Mouse (Mus musculus) monocyte, adult 2 months (primary cell): ENCODE results near the gene Map2k6.

Experiments
- DNase-seq, 2 experiments: peaks; one replicate each; pipeline ENCODE4 v3.0.0; 2022; ENCODE audit warnings: low spot score in 2 of 2, low read depth in 1 of 2

Map2k6 gene

DNA sequence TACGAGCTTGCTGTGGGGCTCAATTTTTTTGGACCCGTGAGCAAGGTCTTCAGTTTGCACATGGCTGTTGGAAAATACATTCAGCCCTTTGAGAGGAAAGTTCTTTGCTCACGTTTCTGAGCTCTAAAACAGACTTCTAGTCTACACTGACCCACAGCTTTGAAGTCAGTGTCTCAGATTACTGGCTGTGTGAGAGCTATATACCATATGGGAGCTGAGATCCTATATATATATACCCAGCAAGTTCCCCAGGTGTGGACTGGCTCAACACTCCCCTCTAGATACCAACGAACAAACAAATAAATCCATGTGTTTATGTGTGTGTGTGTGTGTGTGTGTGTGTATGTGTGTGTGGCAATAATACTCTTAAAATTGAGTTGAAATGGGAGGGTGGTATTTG is 83.7 kb downstream of the Map2k6 start:
- DNase-seq: no peak

DNA sequence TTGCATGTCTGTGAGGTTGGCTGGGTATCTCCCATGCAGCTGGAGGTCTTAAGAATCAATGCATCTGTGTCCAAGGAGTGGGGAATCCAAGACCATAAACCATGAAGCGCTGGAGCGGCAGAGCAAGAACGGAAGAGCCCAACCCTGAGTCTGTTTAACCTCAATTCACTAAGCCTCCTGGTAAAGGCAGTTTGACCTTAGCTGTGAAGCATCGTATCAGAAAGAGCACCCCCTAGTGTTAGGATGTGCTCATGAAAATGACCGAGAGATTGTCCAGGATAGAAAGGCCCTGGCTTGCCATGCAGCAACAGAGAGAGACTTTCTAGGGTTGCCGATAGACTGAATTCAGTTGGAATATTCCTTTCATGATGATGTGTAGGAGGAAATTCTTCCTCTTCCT is 84.2 kb downstream of the Map2k6 start:
- DNase-seq: no peak

DNA sequence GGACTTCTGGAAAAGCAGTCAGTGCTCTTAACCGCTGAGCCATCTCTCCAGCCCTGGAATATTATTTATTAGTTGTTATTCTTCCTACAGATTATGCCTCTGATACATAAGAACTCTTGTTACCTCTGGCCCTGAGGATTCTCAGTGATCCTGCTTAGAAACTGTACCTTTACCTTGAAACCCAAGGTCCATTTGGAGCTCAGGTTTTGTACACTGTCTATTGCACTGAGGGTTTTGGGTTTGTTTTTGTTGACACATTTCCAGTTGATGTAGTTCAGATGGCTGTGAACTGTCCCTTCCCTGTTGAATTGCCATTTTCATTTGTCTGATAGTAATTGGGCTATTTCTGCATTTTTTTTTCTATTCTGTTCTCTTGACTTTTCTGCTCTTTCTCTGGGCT is 85.5 kb downstream of the Map2k6 start:
- no peak for DNase-seq

DNA sequence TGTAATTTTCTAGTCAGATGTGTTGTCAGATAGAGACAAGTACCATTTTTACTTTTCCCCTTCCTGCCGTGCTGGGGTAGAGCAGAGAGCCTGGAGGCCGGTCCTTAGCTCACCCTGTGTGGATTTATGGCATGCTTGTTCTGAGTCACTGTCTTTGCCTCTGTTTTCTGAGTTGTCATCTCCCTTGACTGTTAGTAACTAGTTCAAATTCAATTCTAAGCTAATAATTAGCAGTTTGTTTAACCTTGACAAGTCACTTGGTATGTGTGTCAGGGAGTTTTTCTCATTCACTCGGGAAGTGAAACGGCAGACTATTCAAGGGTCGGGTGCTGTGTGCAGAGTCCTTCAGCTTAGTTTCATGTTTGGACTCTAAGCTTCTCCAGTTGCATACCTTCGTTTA is 86.2 kb downstream of the Map2k6 start:
- no peak for DNase-seq

DNA sequence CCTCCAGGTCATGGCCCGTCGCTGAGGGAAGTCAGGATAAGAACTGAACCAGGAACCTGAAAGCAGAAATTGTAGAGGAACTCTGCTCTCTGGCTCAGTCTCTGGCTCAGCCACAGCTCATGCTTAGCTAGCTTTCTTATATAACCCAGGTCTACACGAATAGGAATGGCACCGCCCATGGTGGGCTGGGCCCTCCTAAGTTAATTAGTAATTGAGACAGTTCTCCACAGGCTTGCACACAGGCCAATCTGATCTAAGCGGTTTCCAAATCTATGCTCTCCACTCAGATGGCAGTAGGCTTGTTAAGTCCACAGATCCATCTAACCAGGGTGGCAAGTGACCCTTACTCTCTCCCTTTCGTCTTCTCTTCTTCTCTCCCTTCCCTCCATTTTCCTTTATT is 88.9 kb downstream of the Map2k6 start:
- no peak for DNase-seq

DNA sequence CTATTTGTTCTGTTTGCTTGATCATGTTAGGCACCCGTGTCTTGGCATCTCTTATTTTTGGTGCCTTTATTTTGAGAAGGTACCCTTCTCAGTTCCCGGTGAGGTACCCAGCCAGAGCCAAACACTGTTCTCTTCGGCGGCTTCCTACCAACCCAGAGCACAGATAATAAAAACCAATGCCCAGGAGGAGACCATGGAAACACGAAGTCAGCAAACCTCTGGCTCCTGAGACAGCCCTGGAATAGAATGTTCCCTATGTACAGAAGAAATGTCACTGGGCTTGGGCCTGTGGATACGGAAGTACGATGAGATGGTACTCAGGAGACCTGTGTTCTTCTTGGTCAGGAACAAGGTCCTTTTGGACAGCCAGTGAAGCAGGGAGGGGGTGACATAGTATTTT is 89.4 kb downstream of the Map2k6 start:
- no peak for DNase-seq

DNA sequence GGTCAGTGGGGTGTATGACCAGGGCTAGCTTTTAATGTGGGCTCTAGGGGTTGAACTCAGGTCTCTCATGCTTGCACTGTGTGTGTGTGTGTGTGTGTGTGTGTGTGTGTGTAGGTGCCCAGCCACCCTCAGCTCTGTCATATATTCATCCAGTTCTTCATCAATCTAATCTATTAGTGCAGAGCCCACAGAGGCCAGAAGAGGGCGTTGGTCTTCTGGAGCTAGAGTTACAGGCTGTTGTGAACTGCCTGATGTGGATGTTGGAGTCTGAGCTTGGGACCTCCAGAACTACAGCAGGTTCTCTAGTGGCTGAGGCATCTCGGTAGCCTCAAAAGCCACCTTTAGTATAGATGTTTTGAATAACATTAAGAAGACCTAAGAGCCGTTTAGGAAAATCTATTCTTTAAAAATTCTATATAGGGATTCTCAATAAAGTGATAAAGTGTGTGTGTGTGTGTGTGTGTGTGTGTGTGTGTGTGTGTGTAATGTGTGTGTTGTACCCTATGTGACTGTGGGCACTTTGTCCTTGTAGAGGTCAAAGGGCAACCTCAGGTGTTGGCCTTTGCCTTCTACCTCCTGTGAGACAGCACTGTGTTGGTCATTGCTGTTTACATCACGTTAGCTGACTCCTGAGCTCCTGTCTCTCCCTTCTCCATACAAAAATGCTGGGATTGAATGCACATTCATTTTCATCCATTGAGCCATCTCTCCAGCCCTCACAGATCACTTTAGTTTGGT is 96.6 kb downstream of the Map2k6 start:
- no peak for DNase-seq

DNA sequence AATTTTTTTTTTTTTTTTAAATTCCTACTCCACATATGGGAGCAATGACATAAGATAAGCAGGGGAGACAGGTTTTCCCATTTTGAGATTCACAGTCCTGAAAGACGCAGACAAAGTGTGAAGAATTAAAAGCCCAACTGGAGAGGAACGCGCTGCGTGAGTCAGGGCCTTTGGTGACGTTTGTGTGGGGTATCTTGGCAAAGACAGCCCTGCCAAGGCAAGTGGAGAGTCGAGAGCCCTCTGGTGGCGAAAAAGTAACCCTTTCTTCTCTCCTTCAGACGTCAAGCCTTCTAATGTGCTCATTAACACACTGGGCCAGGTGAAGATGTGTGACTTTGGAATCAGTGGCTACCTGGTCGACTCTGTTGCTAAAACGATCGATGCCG is 97.1 kb downstream of the Map2k6 start:
- no peak for DNase-seq

DNA sequence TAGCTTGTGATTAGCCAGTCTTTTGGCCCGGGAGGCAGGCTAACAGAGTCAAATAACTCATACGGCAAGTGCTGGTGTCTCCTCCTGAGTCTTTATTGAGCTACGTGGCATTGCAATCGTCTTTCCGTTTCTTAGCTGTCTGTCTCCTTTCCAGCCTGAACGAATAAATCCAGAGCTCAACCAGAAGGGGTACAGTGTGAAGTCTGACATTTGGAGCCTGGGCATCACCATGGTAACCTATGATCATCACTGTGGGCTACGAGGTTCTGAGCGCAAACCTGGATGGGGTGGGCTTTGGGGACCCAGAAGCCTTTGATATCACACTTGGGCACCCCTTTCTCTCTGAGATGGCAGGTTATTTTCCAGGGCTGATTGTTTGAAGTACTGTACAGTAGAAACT is 98.8 kb downstream of the Map2k6 start:
- DNase-seq: no peak

DNA sequence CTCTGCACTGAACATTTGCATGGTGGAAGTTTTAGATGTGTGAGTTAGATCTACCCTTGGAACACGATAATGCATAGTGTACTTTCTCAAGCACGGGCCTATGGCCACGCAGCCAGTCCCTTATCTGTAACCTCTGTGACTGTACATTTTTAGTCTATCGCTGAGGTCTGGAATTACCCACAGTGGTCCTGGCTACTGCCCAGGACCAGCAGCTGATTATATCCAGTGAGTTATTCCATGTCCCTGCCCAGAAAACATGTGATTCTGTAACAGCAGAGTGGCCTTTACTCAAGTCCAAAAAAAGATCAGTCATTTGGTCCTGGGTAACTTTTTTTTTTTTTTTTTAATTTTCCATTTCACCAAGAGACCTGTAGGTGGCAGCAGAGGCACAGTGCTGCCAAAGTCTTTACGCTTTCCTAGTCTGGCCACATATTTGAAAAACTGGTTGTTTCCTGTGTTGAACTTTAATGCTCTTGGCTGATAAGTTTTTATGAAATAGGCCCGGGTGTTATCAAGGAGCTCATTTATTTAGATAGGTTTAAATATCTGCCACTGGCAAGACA is 99.8 kb downstream of the Map2k6 start:
- no peak for DNase-seq

DNA sequence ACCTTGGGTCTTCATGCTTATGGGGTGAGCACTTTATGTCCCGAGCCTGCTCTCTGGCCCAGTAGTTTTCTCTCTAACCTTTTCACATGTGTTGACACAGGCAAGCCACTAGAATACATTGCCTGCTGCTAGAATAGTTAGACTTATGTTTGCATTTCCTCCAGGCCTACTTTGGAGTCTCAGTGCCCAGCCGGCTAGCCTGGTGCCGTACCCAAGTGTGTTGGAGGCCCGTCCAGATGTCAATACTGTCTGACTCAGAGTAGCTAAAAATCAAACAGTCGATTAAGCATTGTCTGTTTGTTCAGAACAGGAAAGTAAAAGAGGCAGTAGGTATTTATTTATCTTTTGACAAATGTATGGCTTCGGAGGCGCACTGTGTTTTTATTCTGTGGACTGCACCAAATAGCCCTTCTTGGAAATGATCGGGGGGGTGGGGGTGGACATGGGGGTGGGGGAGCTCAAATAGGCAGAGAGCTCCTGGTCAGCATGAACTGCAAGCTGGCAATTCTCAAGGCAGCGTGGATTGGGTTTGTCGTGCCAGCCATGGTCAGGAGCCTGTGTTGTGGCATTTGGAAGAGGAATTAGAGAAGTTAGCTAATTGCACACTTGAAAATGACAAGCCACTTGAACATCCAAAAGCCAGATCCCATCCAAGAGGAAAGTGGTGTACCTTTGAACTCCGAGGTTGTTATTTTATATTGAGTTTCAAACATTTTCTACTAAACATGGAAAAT is 104.2 kb downstream of the Map2k6 start:
- no peak for DNase-seq

DNA sequence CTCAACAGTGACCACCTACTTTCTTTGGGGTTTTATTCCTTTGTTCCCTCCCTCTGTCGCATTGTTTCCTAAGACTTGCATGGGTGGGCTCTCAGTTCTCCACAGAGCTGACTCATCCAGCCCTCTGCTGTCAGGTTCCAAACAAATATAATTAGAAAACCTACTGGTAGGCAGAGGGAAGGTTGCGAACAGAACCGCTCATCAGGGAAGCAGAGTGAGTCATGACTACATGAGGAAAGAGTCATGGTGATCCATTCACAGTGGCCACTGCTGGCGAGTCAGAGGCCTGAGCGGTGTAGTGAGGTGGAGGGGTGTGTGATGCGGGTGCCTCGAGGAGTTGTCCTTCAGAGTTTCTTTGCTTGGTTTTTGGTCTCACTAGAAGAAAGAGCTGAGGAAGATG is 112.5 kb downstream of the Map2k6 start:
- DNase-seq: no peak

DNA sequence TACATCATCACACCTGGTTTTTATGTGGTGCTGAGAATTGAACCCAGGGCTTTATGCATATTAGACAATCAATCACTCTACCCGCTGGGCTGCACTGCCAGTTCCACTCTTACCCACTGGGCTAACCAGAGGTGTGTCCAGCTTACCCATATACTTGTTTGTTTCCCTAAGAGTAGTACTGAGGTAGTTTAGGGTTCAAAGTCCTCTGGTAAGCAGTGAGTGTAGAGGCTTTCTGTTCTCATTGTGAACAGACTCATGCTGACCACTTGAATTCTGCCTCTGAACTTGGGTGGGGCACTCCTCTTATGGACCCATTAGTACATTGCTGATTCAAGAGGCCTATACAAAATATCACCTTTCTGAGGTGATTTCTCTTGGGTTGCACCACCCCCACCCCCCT is 119.7 kb downstream of the Map2k6 start:
- no peak for DNase-seq

DNA sequence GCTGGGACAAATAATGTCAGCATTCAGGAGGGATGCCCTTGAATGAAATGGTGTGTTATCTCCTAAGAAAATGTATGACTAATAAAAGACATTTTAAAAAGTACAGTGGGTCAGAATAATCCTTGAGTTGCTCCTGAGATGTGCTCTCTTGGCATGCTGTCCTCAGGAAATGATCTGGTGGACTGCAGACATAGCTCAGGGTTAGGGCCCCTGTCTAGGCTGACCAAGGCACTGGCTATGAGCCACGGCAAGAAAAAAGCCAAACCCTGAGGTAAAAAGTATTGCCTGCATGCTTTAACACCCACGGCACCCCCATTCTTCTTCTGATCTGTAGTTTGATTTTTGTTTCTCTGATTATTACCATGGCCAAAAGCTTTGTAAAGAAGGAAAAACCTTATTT is 124.0 kb downstream of the Map2k6 start:
- no peak for DNase-seq

DNA sequence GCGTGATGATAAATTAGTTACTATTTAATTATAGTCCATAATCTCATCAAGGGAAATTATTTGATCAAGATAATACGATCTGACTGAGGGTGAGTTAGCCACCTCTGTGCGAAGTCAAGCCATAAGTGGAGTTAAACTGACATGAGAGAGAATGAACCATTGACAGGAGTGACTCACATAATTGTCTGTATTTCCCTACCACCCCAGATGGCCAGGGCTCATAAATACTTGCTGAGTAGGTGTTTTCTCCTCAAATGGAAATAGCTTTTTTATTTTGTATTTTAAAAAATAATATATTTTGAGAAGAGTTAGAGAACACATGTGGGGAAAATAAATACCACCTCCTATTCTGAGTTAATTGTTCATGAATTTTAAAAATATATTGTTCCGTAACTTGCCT is 127.2 kb downstream of the Map2k6 start:
- no peak for DNase-seq

DNA sequence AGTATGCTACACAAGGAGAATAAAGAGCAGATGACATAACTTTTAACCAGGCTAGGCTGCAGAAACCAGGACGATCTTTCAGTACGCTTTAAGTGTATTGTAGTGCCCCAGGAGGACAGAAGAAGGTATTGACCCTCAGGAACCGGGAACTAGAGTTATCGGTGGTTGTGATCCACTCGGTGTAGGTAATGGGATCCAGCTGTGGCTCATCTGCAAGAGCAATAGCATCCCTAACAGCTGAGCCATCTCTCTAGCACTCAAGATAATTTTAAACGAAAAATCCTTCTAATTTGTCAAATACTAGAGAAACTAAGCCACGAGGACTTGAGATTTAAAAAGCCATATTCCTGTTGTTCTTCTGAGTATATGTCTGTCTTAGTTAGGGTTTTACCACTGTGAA is 132.2 kb downstream of the Map2k6 start:
- DNase-seq: no peak

DNA sequence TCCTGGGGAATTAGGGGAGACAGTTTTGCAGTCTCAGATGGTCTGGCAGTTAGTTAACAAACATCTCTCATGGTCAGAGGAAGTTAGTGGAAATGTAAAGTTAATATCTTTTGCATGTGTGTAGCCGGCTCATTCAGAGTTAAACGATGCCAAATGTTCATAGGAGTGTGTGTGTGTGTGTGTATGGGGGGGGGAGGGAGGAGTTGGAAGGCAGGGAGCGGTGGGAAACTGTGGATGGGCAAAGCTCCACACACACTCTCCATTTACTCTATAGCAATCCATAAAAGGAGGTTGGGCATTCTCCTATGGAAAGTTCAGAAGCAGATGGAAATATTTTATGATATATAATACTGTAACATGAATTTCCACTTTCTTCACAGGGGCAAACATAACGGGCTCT is 135.9 kb downstream of the Map2k6 start:
- no peak for DNase-seq

DNA sequence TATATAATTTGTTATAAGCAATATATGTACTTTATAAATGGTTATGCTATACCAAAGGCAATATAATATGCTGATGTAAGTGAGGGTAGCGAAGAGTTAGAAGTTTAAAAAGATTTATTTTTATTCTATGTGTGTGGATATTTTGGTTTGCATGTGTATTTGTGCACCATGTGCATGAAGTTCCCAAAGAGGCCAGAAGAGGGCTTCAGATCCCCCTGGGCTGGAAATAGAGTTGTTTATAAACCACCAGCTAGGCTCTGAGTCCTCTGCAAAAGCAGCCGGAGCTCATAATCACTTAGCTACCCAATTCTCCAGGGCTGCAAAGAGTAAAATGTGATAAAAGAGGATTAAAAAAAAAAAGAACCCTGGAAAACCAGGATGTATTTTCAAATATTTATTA is 137.6 kb downstream of the Map2k6 start:
- DNase-seq: no peak

DNA sequence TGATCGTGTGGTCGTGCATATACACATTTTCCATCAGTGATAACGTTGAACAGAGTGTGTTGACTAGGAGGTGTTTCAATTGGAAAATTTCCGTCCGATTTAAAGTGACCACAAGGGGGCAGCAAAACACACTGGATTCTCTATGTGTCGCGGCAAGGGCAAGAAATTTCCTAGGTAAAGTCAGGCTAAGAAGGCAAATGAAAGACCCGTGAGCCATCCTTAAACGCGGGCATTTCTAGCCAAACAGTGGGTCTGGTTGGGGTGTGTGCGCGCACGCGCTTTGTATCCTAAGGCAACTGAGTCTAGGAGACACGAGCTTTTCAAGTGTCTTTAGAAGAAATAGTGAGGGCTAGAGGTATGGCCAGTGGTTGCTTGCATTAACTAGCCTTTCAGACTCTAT is 138.7 kb downstream of the Map2k6 start:
- DNase-seq: peak; percentile 16 to 50

DNA sequence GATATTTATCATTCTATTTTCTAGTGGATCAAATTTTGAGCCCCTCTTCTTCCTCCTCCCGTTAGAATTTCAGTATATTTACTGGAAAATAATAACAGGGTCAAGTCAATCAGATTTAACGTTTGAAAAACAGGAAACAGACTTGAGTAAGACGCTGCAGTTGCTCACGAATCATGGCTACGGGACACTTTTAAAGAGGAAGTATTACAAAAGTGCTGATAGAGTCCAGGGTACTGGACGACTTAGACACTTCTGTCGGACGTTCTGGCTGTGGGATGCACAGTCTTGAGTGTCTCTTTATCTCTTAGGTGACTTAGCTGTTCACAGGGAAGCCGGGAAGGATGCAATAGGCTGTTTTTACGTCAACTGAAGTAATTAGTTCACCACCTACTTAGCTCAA is 139.3 kb downstream of the Map2k6 start:
- no peak for DNase-seq

DNA sequence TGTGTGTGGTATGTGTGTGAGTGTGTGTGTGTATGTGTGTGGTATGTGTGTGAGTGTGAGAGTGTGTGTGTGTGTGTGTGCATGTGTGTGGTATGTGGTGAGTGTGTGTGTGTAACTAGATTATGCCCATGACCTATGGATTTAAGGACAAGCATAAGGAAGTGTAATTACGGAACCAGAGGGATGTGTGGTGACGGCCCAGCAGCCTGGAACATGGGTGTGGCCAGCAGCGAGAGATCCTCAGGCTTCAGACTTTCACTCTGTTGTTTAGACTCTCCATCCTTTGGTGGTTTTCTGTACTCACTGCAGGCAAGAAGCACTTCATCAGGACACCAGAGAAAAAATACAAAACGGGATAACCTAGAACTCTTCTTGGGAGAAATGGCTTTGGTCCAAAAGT is 143.0 kb downstream of the Map2k6 start:
- DNase-seq: no peak

DNA sequence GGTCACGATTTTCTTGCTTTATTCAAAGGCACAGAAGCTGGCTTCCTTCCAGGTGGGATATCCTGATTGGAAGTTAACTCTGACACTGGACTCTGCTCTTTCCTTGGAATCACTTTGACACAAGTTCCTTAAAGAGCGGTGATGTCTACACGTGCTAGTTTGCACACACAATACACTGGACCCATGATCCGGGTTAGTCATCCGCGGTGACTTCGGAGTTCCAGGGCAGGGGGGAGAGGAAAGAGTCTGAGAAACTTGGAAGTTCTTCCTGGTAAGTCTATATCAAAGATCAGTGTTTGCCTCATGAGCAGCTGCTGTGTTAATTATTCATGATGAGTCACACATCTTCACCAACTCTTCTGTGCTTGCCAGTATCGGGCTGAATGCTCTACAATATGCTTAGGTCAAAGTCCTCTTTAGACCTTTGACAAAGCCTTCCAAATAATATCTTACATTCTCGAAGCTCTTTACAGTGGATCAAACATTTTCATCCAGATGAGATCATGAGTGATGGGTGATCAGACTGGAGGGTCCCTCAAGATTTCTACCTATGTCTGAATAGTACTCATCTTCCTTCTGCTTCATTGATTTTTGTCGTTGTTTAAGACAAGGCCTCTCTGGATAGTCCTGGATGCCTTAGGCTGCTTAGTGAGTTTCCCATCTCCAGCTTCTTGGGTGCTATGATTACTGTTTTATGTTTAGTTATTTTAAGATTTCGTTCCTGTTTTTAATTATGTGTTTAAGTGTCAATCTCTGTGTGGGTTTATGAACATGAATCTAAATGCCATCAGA is 145.7 kb downstream of the Map2k6 start:
- DNase-seq: no peak
